Mouse (Mus musculus) kidney, embryonic 16.5 days (tissue): ENCODE measurements around the gene Dok7. TPM values are rescaled to one million over a fixed set of nuclear protein-coding genes. Genes with fewer than 3 reads are reported as not detected.

Experiments
- ATAC-seq: fragments of 200-750 bp; cut with Nextera tagmentation; 2 replicates; pipeline ENCODE4 v1.8.0; 2017; ENCODE audit warnings: moderate TSS enrichment; ENCODE audit not compliant: low FRiP score, low TSS enrichment
- H3K27ac ChIP-seq: fragments of 300-500 bp; sonication (generic); 2 replicates; pipeline ENCODE4 v1.5.1; 2014; ENCODE audit warnings: low read length
- H3K27me3 ChIP-seq: fragments of 300-500 bp; sonication (generic); 2 replicates; pipeline ENCODE4 v1.6.1; 2014; ENCODE audit warnings: low read length, control low read depth, mixed read lengths; ENCODE audit not compliant: insufficient read depth
- H3K36me3 ChIP-seq: fragments of 300-500 bp; sonication (generic); 2 replicates; pipeline ENCODE4 v1.6.1; 2014; ENCODE audit warnings: low read length, control low read depth, mixed read lengths; ENCODE audit not compliant: insufficient read depth
- H3K4me1 ChIP-seq: fragments of 300-500 bp; sonication (generic); 2 replicates; pipeline ENCODE4 v1.6.1; 2014; ENCODE audit warnings: low read length, control low read depth, mixed read lengths; ENCODE audit not compliant: insufficient read depth
- H3K4me2 ChIP-seq: fragments of 300-500 bp; sonication (generic); replicated peaks from 2 replicates; pipeline ENCODE4 v1.6.1; 2014; ENCODE audit warnings: low read depth, low read length
- H3K4me3 ChIP-seq: fragments of 300-500 bp; sonication (generic); 2 replicates; pipeline ENCODE4 v1.5.1; 2014; ENCODE audit warnings: mild to moderate bottlenecking, low read length
- H3K9ac ChIP-seq: fragments of 300-500 bp; sonication (generic); replicated peaks from 2 replicates; pipeline ENCODE4 v1.6.1; 2014; ENCODE audit warnings: low read length
- H3K9me3 ChIP-seq: fragments of 300-500 bp; sonication (generic); 2 replicates; pipeline ENCODE4 v1.6.1; 2016; ENCODE audit warnings: low read length, control low read depth
- WGBS: fragments of 180-500 bp; shearing (Covaris S2); extraction: QIAGEN DNeasy Blood & Tissue Kit; methylation state at CpG from one replicate; pipeline ENCODE4 v1.1.7; 2014; 5-methylcytosine and 5-hydroxymethylcytosine counted together
- microRNA-seq: library from miRNA; unstranded; fragments of <30 nt; microRNA quantifications from one replicate; pipeline ENCODE4, GENCODE M21; 2016
- polyA plus RNA-seq: library from polyadenylated mRNA; unstranded; fragments of >200 nt; fragmentation: Nextera tagmentation; extraction: Ambion mirVana; gene quantifications from 2 replicates; pipeline ENCODE4 v1.2.1, GENCODE M21; 2015

Gene Dok7
- polyA plus RNA-seq, 1 experiment from 2014 or later = 1.3 TPM

DNA sequence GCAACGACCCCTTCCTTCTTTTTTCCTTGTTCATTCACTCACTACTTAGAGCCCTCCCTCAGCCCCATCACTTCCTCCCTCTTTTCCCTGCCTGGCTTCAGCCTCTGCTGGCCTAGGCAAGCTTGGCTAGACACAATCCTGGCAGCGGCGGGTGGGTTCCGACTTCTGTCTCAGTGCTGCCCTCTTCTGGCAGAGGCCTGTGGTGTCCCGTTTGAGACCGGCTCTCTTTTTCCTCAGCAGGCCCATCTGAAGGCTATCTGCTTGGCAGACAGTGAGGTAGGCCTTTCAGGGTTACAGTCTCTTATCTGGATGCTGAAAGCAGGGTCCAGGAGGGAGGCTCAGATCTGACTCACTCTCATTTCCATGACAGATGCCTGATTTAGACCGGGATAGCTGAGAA, 75.2 kb downstream of the Dok7 start:
- 10% methylated on average over 7 of the region's 7 CpGs for WGBS
- peak; percentile 65; the same call in 1 of the 2 replicates for ATAC-seq

DNA sequence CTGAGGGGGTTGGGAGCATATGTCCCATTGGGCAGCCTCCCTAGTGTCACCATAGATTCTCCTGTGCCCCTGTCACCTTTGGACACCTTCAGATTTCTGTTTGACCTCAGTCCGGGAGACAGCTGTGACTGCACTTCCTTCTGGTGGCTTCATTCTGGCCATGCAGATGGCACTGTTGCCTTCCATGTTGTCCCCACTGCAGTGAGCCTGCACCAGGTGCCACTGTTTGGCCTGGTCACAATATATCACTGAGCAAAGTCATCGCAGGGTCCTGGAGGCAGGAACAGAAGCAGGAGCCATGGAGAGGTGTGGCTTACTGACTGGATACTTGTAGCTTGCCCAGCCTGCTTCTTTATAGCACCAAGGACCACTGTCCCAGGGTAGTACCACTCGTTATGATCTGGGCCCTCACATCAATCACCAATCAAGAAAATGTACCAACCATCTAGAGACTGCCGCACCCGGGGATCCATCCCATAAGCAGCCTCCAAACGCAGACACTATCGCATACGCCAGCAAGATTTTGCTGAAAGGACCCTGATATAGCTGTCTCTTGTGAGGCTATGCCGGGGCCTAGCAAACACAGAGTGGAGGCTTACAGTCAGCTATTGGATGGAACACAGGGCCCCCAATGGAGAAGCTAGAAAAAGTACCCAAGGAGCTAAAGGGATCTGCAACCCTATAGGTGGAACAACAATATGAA, 75.9 kb downstream of the Dok7 start:
- Histone ChIP-seq H3K9ac (no peak overlapping the region), H3K4me1 (no peaks in the 10 kb centered on the region), H3K27ac (no peak overlapping the region), H3K36me3 (no peaks in the 10 kb centered on the region), H3K27me3 (no peaks in the 10 kb centered on the region), H3K4me3 (no peak overlapping the region), H3K4me2 (no peak overlapping the region), H3K9me3 (no peaks in the 10 kb centered on the region)
- WGBS = 92% methylated on average over 9 of the region's 9 CpGs
- no peak for ATAC-seq

More for the DNA sequence above, 75.2 kb downstream of the Dok7 start:
- Histone ChIP-seq H3K4me3 (no peak overlapping the region), H3K4me1 (no peaks in the 10 kb centered on the region), H3K9me3 (no peaks in the 10 kb centered on the region), H3K36me3 (no peaks in the 10 kb centered on the region), H3K9ac (no peak overlapping the region), H3K4me2 (no peak overlapping the region), H3K27me3 (no peaks in the 10 kb centered on the region), H3K27ac (no peak overlapping the region)

DNA sequence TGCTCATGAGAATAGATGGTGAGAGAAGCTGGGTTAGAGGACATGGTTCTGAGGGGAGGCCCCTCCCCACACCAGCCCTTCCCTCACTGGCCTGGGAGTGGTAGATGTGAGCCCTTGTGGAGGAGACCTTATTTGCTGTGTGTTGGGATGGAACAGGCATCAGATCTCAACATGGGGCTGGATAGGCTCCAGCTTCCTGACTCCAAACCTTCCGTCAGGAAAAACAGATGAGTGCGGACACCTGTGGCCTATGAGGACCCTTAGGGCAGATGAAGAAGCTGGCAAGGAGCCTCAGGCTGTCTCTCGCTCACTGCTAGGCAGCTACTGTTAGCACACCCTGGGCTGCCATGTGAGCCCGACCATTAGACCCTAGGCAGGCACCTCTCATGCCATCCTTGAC, 76.9 kb downstream of the Dok7 start:
- no peaks in the 10 kb centered on the region for H3K9me3 ChIP-seq
- H3K27ac ChIP-seq = no peak overlapping the region
- no peaks in the 10 kb centered on the region for H3K4me1 ChIP-seq
- no peaks in the 10 kb centered on the region for H3K27me3 ChIP-seq
- no peak for ATAC-seq
- no peak overlapping the region for H3K4me2 ChIP-seq
- H3K4me3 ChIP-seq = no peak overlapping the region
- H3K9ac ChIP-seq = no peak overlapping the region
- no peaks in the 10 kb centered on the region for H3K36me3 ChIP-seq
- WGBS = 88% methylated on average over 4 of the region's 4 CpGs

DNA sequence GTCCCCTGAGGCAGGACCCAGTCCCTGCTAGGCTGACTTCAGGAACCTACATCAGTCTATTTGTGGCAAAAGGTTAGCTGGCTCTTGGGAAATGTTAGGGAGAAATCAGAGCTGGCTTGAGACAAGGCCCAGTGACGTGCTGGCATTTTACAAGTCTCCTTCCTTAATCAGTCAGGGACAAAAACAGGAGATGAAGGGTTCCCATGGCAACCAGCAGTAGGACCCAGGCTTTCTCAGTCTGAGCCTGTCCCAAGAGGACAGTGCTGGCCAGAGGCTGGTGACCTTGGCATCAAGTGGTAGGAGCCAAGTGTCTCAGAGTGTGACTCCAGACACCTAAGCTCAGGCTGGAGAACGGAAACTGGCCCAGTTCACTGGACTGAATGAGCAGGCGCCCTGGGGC, 77.7 kb downstream of the Dok7 start:
- Histone ChIP-seq H3K36me3 (no peaks in the 10 kb centered on the region), H3K9me3 (no peaks in the 10 kb centered on the region), H3K4me2 (no peak overlapping the region), H3K4me1 (no peaks in the 10 kb centered on the region), H3K4me3 (no peak overlapping the region), H3K27ac (no peak overlapping the region), H3K9ac (no peak overlapping the region), H3K27me3 (no peaks in the 10 kb centered on the region)
- ATAC-seq = no peak
- WGBS = 59% methylated on average over 3 of the region's 3 CpGs

DNA sequence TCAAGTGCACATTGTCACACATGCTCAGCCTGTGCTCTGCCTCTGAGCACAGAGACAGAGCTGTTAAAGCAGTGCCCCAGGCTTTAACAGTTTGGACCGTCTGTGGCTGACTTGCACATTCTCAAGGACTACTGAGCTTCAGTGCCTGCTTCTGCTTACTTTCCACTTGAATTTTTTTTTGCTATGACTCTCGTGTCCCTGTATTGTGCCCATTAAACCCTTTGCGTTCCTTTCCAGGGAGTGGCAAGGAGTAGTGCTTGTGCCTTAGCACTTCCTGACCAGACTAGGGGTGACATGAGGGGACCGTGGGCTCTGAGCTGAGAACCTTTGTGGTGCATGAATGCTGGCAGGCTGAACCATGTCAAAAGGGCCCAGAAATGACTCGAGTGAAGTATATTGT, 79.3 kb downstream of the Dok7 start:
- Histone ChIP-seq H3K9ac (no peak overlapping the region), H3K4me2 (no peak overlapping the region), H3K27me3 (no peaks in the 10 kb centered on the region), H3K27ac (no peak overlapping the region), H3K36me3 (no peaks in the 10 kb centered on the region), H3K9me3 (no peaks in the 10 kb centered on the region), H3K4me3 (no peak overlapping the region), H3K4me1 (no peaks in the 10 kb centered on the region)
- ATAC-seq = no peak
- WGBS = 58% methylated on average over 5 of the region's 5 CpGs

Small RNAs within 50 kb of the gene (microRNA-seq; reads per million reads assigned to microRNA genes)
- gene Mir3097 = 4.7 reads per million, percentile 21 among the genes with 10 or more reads in this experiment

Other genes with a start within 250 kb of the Dok7 start
- gene Msantd1, start 148.8 kb upstream of the Dok7 start, polyA plus RNA-seq = 0.27 and 0.95 TPM in 2 replicates
- 32.4 and 34.7 TPM in 2 replicates for gene Rgs12, start 107.3 kb upstream of the Dok7 start, polyA plus RNA-seq
- 2.6 and 4.8 TPM in 2 replicates for gene Hgfac, start 15.3 kb upstream of the Dok7 start, polyA plus RNA-seq
- gene Lrpap1, start 49.0 kb downstream of the Dok7 start, polyA plus RNA-seq = 252 and 271 TPM in 2 replicates
- gene Adra2c, start 221.6 kb downstream of the Dok7 start, polyA plus RNA-seq = 0.15 and 0.16 TPM in 2 replicates